Mouse (Mus musculus) adipocyte (in vitro differentiated cells): Measurements from ENCODE around the gene Cers6.

Experiments used
- DNase-seq: peaks from one replicate; pipeline ENCODE4 v3.0.0-alpha.2; 2016; ENCODE audit warnings: low spot score

Gene Cers6

DNA sequence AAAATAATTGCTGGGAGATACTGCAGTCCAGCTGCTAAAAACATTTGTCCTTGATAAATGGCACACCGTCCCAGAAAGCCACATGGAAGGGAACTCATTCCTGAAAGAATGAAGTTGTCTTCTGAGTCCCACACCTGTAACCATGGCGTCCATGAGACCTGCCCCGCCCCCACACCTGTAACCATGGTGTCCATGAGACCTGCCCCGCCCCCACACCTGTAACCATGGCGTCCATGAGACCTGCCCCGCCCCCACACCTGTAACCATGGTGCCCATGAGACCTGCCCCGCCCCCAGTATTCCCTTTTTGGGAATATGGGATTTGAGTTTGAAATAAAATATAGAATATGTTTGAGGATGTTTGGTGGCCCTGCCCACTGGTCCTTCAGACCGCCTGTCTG, 106.8 kb downstream of the Cers6 start:
- no peak for DNase-seq

DNA sequence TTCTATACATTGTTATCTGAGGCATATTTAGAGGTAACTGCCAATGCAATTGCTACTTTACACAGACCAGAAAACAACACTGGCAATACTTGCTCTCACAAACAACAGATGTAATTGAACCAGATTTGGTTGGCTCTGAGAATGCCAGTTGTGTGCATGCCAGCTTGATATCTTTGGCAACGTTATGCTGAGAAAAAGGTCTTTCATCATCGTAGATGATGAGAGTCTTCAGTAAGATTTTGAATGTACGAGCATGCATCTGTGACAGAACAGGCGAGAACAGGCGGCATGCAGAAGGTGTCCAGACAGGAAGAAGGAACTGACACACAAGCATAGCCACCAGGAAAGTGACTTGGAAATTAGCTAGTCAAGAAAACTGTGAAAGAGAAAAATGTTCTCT, 110.6 kb downstream of the Cers6 start:
- peak; percentile 45 for DNase-seq

DNA sequence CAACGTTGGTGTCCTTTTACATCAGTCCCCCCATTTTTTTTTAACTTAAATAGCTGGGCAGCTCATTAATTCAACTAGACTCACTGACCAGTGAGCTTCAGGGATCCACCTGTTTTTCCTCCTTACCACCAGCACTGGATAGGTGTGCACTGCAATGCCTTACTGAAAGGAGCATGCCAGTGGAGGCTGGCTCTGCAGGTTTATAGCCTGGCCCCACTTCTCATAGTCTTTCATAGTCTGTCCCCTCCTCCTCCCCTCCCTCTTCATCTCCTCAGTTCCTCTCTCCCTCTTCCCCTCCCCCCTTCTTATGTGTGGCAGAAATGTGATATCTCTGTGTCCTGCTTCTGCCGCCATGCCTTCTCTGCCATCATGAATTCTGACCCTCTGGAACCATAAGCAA, 112.5 kb downstream of the Cers6 start:
- no peak for DNase-seq

DNA sequence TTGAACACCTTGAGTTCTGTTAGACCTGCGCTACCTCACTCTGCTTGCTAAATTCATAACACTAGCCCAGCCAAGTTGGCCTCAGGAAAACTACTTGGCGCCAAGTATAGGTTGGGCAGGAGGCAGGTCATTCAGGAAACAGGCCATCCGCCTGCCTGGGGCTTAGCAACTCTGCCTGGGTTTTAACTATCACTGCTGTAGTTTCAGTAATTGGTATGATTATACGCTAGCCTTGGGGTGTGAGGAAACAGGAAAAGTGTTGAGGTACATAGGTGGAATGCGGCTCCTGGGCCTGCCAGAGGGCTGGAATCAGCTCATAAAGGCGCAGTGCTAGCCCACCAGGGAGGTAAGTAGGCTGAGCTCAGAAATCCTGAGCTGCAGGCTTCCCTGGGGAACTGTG, 114.0 kb downstream of the Cers6 start:
- no peak for DNase-seq

DNA sequence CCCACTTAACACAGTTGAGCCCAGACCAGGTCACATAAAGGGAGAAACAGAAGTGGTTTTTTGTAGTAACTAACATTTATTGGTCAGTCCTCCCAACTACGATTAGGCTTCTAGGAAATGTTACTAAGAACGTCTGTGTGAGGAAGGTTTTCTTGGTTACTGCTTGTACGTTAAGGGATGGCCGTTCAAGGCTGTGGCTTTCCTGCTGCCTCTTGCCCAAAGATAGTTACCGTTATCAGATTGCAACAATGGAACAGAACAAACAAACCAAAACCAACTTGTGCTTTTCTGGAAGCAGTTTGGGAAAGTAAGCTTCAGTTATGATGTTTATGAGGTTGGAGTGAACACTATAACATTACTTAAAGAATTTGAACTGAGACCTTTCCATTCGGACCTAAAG, 114.5 kb downstream of the Cers6 start:
- DNase-seq: no peak

DNA sequence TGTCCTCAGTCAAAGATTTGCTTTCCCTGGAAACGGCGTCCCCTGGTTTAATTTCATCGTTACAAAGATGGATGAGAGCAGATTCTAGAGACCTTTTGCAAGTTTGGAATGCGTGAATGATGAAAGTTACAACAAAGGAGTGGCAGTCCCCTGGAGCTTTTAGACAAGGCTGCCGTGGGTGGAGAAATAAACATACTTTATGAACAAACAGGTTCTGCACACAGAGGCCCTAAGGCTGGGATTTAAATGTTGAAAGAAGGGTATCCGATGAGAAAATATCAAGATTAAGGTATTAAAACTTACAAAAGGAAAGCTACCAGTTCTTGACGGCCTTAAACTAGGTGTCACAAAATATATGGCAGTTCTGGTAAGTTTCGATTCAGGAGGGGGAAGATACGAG, 117.0 kb downstream of the Cers6 start:
- no peak for DNase-seq

DNA sequence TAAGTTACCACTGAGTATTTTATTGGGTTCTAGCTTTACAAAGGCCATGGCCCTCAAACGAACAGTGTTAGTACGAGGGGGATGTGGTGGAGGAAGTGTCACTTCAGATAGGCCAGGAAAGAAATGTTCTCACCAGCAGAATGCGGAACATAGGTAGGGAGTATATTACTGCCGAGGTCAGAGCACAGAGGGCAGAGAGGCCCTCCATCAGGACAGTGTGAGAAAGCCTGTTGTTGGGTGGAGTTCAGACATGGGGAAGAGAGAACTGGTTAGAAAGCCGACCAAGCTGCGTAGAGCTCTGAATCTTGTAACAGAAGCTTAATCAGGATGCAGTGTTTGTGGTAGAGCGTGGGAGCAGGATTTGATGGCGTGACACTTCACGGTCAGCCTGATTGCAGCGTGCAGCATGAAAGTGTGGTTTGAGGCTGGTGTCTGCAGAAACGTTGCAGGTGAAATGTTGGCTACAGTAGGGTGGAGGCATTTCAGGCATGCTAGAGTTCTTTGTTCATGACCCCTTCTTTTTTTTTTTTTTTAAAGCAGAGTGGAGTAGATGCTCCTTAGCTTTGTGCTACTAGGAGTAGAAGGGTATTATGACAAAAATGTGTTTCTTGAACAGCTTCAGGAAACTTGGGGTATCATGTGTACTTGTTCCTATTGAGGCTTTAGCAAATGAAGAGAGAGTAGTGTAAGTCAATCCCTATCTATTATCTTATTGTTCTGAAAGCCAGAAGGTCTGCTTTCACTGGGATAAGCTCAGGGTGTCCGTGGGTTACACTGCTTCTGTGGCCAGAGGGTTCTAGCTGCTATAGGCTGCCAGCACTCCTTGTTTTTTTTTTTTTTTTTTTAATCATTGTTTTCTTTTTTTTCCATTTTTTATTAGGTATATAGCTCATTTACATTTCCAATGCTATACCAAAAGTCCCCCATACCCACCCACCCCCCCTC, 117.7 kb downstream of the Cers6 start:
- DNase-seq: no peak

DNA sequence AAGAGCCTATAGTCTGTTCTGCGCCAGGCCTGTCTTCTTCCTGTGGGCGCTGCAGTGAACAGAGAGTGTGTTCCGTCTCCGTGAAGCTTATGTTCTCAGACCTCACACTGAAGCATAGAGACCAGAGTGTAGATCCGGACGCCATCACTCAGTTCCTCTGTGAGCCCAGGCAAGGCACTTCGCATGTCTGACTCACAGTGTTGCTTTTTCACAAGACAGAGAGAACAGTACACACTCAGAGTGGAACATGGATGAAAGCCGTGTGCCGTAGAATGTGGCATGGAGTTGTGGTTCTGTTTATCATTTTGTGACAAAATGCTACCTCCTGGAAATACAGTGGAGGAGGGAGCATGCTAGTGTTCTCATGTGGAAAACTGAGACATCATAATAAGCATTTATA, 120.1 kb downstream of the Cers6 start:
- no peak for DNase-seq

DNA sequence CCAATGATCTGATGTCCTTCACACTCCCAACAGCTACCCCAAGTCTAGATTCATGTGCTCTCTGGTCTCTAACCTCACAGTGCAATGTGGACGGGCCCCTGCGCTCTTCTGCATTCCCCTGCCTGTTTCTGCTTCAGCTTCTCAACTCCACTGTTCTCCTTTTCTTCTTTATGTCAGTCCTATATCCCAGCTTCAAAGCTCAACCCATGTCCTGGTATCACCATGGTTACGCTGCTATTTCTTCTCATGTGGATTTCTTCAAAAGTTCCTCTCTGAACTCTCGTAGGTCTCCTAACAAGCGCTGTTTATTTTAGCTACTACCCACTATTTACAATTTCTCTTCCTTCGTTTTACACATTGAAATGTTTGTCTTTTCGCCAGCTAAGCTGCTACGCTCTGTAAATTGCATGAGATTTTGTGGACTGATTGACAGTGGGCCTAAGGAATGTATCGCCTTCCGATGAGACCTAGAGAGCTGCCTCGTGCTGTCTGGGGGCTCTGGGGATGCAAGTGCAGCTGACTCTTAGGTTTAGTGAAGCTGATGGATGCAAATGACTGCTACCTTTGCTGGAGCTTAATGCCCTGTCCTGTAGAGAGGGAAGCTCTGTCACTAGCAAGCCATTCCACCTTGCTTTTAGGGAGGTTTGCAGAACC, 120.6 kb downstream of the Cers6 start:
- no peak for DNase-seq

DNA sequence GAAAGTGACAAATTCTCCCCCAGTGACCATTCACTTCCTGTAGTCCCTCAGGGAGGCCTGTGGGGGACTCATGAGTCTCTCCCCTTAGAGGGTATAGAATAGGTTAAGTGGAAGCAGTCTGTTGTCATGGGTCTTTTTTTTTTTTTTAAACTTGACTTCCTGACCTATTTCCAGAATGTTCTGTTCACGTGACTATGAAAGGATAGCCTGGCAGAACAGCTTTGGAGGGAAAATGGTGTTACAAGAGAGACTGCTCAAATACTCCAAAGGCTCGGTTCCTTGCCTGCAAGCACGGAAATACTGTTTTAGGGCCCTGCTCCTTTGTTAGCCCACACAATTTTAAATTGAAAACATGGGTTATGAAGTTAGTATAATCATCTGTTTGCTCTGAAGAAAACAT, 121.7 kb downstream of the Cers6 start:
- peak; percentile 28 for DNase-seq

DNA sequence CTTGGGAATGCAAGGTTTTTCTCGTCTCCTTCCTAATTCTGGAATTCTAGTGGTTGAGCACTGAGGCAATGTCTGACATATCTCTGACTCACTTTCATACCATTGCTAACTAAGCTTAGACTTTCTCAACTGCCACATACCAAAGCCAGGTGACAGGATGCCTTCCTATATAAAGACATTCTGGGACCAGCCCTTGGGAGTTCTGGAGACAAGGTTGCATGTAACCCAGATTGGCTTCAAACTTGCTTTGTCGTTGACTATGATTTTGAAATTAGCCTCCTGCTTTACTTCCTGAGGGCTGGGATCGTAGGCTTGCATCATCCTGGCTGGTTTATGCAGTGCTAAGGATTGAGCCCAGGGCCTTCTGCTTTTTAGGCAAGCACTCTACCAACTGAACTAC, 122.2 kb downstream of the Cers6 start:
- DNase-seq: peak; percentile 37

DNA sequence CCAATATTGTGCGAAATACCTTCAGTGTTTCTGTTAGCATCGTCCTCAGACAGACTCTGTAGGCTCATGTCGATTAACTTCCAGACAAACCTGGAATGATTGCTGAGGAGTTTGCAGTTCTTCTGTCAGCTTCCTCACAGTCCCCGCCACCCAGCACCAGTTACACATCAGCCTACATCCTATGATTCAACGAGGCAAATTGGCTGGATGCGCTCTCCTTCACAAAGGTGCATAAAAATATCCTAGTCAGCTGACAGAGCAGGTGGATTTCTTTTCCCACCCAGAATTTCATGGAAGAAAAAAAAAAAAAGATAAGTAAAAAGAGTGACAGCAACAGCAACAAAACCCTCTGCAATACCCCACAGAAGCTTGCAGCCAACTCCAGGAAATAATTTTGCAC, 127.9 kb downstream of the Cers6 start:
- no peak for DNase-seq

DNA sequence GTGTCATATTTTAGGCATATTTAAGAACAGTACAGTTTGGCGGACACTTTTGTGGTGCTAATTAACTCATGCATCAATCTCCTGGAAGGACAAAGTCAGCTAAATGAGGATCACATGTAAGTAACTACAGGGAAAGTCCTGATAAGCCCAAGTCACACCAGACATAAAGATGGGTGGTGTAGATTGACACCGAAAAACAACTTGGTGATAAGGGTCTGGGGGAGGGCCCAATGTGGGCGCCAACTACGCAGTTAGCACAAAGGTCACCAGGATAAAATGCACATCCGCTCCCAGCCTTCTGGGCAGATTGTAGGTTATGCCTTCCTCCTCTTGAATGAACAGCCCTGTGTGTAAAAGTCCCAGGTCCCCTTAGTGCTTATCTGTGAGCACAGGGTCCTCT, 131.4 kb downstream of the Cers6 start:
- DNase-seq: no peak

DNA sequence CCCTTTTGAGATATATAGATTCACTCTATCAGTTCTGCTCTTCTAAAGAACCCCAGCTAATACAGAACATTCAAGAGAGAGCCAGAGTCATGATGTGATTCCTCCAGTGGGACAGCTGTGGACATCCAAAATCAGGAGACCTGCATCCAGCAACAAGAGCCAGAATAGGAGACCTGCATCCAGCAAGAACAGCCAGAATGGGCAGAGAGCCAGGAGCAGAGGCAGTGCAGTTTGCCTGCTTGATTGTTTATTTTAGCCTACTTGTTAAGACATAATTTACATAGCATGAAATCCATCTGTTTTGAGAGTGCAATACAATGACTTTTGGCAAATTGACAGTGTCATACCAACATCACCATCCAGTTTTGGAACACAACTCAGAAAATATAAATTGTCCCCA, 133.2 kb downstream of the Cers6 start:
- peak; percentile 56 for DNase-seq

DNA sequence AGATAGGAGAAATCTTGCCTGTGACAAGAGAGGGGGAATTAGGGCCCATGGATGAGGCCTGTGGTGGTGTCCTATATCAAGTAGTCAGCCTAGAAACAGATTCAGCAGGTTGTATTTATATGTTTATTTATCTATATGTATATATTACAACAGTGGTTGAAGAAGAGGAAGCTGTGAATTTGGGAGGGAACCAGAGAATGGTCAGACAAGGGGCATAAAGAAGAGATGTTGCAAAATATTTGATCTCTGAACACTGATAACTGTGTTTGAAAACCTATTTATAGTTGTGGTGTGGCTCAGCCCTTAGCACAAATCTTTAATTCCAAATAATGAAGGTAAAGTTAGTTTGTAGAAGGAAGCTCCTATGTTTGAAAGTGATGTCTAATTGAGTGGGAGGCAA, 134.5 kb downstream of the Cers6 start:
- no peak for DNase-seq

DNA sequence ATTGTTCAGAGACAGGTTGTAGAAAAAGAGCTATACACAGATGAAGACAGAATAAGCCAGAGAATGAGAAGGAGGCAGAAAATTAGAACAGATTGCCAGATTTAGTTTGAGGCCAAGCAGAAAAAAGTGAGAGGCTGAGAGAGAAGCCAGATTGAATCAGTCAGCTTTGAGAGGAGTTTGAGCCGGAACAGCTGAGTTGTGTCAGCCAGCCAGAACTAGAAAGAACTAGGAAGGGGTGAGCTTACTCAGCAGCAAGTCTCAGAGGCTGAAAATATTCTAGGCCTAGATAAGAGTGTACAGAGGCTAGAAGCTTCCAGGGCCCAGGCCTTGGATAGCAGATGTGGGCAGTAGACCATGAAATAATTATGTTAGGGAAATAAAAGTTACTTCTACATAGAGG, 135.0 kb downstream of the Cers6 start:
- no peak for DNase-seq

DNA sequence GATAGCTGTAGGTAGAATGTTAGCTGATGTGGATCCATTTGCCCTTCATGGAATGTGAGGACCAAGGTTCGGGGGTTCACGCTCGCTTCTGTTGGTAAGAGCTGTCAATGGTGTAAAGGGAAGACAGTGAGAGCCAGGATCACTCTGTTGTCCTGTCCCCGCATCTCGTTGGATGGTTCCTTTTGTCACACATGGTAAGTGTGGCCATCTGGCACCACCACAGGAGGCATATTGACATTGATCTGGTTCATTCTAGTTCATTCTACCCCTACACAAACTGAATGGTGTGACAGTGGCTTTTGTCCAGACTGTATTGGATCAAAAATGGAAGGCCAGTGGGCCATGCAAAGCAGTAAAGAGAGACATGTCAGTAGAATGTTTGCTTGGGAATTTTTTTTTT, 142.8 kb downstream of the Cers6 start:
- DNase-seq: no peak

DNA sequence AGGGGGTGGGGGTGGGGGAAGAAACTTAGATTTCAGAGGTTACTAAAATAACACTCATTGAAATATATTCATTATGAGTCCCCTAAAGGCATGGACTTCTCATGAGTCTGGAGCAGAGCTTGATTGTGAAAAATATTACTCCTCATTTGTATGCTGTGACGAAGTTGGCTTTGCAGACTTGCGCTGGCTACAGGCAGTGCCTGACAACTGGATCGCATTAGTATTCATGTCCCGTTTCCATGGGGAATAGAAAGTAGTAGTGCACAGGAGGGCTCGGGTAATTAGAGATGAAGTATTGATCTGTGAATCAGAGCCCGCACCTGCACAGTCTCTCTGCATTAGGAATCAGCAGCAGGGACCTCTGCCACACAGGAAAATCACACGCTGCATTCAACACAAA, 150.2 kb downstream of the Cers6 start:
- no peak for DNase-seq

DNA sequence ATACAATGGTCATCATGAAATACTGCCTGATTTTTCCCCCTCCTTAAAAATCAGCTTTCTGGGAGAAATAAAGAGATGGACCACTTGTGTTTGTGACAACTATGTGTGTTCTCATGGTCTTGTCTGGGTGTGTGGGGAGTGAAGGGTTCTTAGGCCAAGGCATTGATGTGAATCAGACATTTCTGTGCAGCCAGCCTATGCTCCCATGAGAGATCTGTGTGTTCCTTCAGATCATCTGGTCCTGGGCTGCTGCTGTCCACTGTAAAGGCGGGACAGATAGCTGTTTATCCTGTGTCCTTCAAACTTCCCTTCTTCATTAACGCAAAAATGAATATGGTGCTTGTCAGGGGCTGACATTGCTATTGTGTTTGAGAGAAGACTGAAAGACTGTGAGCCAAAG, 150.6 kb downstream of the Cers6 start:
- DNase-seq: no peak

DNA sequence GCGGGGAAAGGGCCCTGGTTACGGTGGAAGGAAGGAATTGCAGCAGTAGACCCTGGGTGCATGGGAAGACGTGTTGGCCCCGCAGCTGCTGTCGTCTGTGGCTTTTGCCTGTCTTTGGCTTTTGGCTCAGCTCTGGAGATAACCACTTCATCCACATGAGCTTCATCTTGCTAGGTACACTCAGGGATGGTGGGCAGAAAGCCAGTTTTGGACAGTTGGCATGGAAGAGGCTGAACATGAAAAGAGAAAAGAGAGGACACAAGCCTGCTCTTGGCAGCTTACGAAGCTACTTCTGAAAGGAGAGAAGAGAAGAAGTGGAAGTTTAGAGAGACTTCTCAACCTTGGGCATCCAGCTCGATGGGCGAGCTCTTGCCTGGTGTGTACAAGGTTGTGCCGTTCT, 153.0 kb downstream of the Cers6 start:
- no peak for DNase-seq

DNA sequence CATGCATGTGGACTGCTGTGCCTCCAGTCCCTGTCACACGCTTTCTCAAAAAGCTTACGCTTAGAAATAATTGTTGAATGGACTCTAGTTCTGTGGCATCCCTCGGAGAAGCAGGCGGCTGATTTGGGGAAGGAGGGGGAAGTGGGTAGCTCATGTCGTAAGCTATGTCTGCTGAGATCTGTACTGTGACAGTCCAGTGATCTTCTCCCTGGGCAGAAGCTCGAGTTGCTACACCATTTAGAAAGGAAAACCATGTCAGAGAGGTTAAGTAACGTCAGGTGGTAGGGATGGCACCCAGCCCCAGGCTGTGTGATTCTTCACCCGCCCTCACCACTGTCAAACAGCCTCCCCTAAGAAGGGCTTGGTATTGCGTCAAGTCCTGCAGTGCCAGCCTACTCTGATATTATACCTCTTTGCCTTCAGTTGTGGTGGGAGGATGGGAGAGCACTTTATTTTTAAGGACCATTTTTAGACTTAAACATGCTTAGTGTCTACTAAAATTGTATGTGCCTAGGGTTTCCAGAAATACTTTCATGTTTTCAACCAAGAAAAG, 154.0 kb downstream of the Cers6 start:
- DNase-seq: no peak

DNA sequence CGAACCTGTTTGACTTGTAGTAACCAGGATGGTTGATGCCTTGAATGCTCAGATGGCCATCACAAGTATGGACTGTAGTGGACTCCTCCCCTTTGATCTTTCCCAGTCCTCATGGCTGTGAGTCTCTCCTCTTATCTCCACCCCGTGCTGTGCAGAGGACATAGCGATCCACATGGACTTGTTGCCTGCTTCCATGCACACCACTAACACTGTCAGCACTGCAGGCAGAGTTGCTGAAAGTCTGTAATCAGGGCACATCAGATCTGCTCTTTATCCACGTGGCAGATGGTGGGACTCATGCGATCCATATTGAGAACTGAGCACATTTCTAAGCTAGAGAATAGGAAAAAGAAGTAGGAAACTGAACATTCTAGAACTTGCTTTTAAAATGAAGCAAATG, 154.6 kb downstream of the Cers6 start:
- no peak for DNase-seq

DNA sequence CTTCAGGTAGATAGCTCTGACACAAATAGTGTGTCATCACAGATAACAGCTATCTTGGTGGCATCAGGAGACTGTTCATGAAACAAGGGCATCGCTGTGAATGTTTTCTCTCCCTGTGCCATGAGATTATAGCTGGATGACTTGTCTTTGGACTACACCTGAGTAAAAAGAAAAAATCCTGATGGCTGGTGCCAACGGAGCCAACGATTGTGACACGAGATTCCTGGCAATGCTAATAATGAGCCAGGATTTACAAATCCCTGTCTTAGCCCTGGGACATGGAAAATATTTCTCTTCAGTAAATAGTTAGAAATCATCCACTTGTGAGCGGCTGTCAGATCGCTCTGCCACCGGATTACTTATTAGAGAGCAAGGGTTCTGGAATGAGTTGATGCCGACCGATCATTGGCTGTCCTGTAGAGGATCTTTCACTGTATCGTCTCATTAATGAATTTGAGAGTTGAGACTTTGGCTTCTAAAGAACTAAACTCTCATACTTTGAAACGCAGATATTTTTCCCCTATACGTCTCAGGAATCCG, 157.9 kb downstream of the Cers6 start:
- DNase-seq: no peak
